ENCODE assay signal across 9 mouse cellular contexts in genomic region chr16:21488413-21488812, GRCm38 (mm10).
DNase-seq lines count a peak whose midpoint lies in the region; ATAC-seq and TF ChIP-seq lines count a peak whose summit lies in the region.
"Had no signal": no experiment of that assay in that cellular context is flagged by ENCODE, and none has a peak within 500 bp of the region (broad histone marks: within the 10 kb centered on the region; RNA-seq: fewer than 3 reads in every experiment).

No protein-coding gene starts in this region.

- H3K36me3 ChIP-seq in midbrain, embryonic 10.5 days, result no peaks in the 10 kb centered on the region
- H3K36me3 ChIP-seq in midbrain, embryonic 13.5 days, result no peaks in the 10 kb centered on the region
- H3K36me3 ChIP-seq in hindbrain, postnatal 0 days (ENCODE audit: insufficient read depth, low read length), result peaks cover 3% of the 10 kb centered on the region; the same call in 1 of the 2 replicates
- no peaks in the 10 kb centered on the region for H3K36me3 ChIP-seq in neural tube, embryonic 11.5 days (ENCODE audit: control insufficient read depth, insufficient read depth, low read length)

- no peaks in the 10 kb centered on the region for H3K9me3 ChIP-seq in midbrain, embryonic 10.5 days (replicated peaks)
- H3K9me3 ChIP-seq in midbrain, embryonic 13.5 days, result no peaks in the 10 kb centered on the region
- H3K9me3 ChIP-seq in hindbrain, postnatal 0 days (ENCODE audit: low read length), result no peaks in the 10 kb centered on the region
- H3K9me3 ChIP-seq in neural tube, embryonic 11.5 days (ENCODE audit: control insufficient read depth, low read length), result no peaks in the 10 kb centered on the region

- H3K4me3 ChIP-seq in midbrain, embryonic 10.5 days, result no peak overlapping the region
- no peak overlapping the region for H3K4me3 ChIP-seq in midbrain, embryonic 13.5 days (replicated peaks)
- no peak overlapping the region for H3K4me3 ChIP-seq in hindbrain, postnatal 0 days (ENCODE audit: low read length)
- no peak overlapping the region for H3K4me3 ChIP-seq in neural tube, embryonic 11.5 days (ENCODE audit: low read depth, low read length)
- H3K4me3 ChIP-seq: erythroblast, embryonic 14.5 days had no signal

- peaks cover 11% of the 10 kb centered on the region for H3K4me1 ChIP-seq in midbrain, embryonic 10.5 days
- H3K4me1 ChIP-seq in midbrain, embryonic 13.5 days (replicated peaks), result peaks cover 9% of the 10 kb centered on the region
- no peaks in the 10 kb centered on the region; the same call in 1 of the 2 replicates for H3K4me1 ChIP-seq in hindbrain, postnatal 0 days (ENCODE audit: insufficient read depth, low read length)
- H3K4me1 ChIP-seq in neural tube, embryonic 11.5 days (ENCODE audit: control insufficient read depth, insufficient read depth, low read length), result no peaks in the 10 kb centered on the region

- H3K4me2 ChIP-seq in midbrain, embryonic 13.5 days (replicated peaks), result no peak overlapping the region
- no peak overlapping the region for H3K4me2 ChIP-seq in hindbrain, postnatal 0 days (ENCODE audit: low read depth, low read length)
- H3K4me2 ChIP-seq in neural tube, embryonic 11.5 days (ENCODE audit: low read depth), result no peak overlapping the region

- H3K9ac ChIP-seq in midbrain, embryonic 13.5 days (replicated peaks), result no peak overlapping the region
- no peak overlapping the region for H3K9ac ChIP-seq in hindbrain, postnatal 0 days (replicated peaks; ENCODE audit: low read length)
- no peak overlapping the region for H3K9ac ChIP-seq in neural tube, embryonic 11.5 days (ENCODE audit: low read length)

- WGBS in midbrain, embryonic 10.5 days, result 60% methylated on average over 4 of the region's 4 CpGs
- 53% methylated on average over 4 of the region's 4 CpGs for WGBS in midbrain, embryonic 13.5 days
- WGBS in hindbrain, postnatal 0 days, result 46% methylated on average over 4 of the region's 4 CpGs
- WGBS in neural tube, embryonic 11.5 days, result 53% methylated on average over 4 of the region's 4 CpGs

- H3K27ac ChIP-seq in midbrain, embryonic 10.5 days (replicated peaks), result no peak overlapping the region
- H3K27ac ChIP-seq in midbrain, embryonic 13.5 days, result no peak overlapping the region
- no peak overlapping the region for H3K27ac ChIP-seq in hindbrain, postnatal 0 days
- H3K27ac ChIP-seq in neural tube, embryonic 11.5 days (ENCODE audit: low read depth, low read length), result no peak overlapping the region

- peak; percentile 33 for DNase-seq in midbrain, embryonic 10.5 days (ENCODE audit: low spot score)
- DNase-seq in adrenal gland, adult 2 months, result peak; percentile 49
- peak; percentile 49 for DNase-seq in embryo, embryonic 9.5 days (ENCODE audit: extremely low spot score)
- DNase-seq in hindbrain, postnatal 0 days (ENCODE audit: low spot score), result peak; percentile 83
- peak; percentile 71 to 78 for DNase-seq in left cerebral cortex, postnatal 14 days (ENCODE audit: low spot score in 2 of 2)
- DNase-seq in neural tube, embryonic 11.5 days (ENCODE audit: low spot score), result peak; percentile 59
- peak; percentile 26 to 36 for DNase-seq in thymus, postnatal 36 days

- H3K27me3 ChIP-seq in midbrain, embryonic 10.5 days (ENCODE audit: low read depth, poor library complexity, severe bottlenecking), result no peaks in the 10 kb centered on the region
- no peaks in the 10 kb centered on the region for H3K27me3 ChIP-seq in midbrain, embryonic 13.5 days
- no peaks in the 10 kb centered on the region for H3K27me3 ChIP-seq in hindbrain, postnatal 0 days (ENCODE audit: insufficient read depth, low read length)
- no peaks in the 10 kb centered on the region for H3K27me3 ChIP-seq in neural tube, embryonic 11.5 days (ENCODE audit: control insufficient read depth, insufficient read depth, low read length)

- intact Hi-C loops in left cerebral cortex, postnatal 14 days (cut with DNase I), result loop anchor here (5.0 kb wide), 2 partner anchors 239 to 279 kb away; no protein-coding TSS in a partner anchor

- TF ChIP-seq CTCF in hindbrain, postnatal 0 days (IDR thresholded peaks at IDR 0.05; ENCODE audit: low read depth), result peak; percentile 93

- no peak for ATAC-seq in midbrain, embryonic 13.5 days
- peak; percentile 83; the same call in 1 of the 2 replicates for ATAC-seq in hindbrain, postnatal 0 days
- no peak for ATAC-seq in neural tube, embryonic 11.5 days (ENCODE audit: insufficient read depth, low FRiP score, low TSS enrichment)

Comparison
In these comparisons a context has a peak if more than half of its experiments do, and no peak if none do; other contexts are left out.
1. DNase-seq: peak in every context shown above with its lines; median percentile 83 in hindbrain, postnatal 0 days; 74 in left cerebral cortex, postnatal 14 days; 59 in neural tube, embryonic 11.5 days; 49 in adrenal gland, adult 2 months; 49 in embryo, embryonic 9.5 days; 33 in midbrain, embryonic 10.5 days; 31 in thymus, postnatal 36 days.